Mouse (Mus musculus) stomach, postnatal 0 days (tissue): ENCODE results near the gene Pik3r2.

ENCODE experiments used
- CTCF ChIP-seq: IDR thresholded peaks from 2 replicates; pipeline ENCODE4 v1.5.1; 2016; ENCODE audit warnings: antibody characterized with exemption, low read depth, mild to moderate bottlenecking, moderate library complexity
- EP300 ChIP-seq: optimal IDR thresholded peaks from 2 replicates; pipeline ENCODE3; 2016; ENCODE audit warnings: antibody characterized with exemption

GRCm38 (mm10) chr8:70797081-70798070 lies 20.9 kb upstream of the Pik3r2 start:
- no peak for TF ChIP-seq CTCF
- no peak for TF ChIP-seq EP300
